Mouse (Mus musculus): ENCODE data around the gene Scn5a. TPM values are rescaled to one million over a fixed set of nuclear protein-coding genes. Genes with fewer than 3 reads are reported as not detected.

Scn5a gene
- total and polyA plus RNA-seq, 3 experiments: 101 to 173 (median 161) TPM

GRCm38 (mm10) chr9:119498885-119499284 lies 79.9 kb downstream of the Scn5a start:
- no peak overlapping the region for H3K9ac ChIP-seq (ENCODE audit: low read depth, low read length)
- no peak overlapping the region for H3K4me3 ChIP-seq
- no peak overlapping the region; the same call in 1 of the 2 replicates for H3K27ac ChIP-seq
- no peak for DNase-seq
- no peaks in the 10 kb centered on the region for H3K27me3 ChIP-seq (ENCODE audit: control insufficient read depth, insufficient read depth, low read length)
- intact Hi-C loops (cut with DNase I): no loop called here
- H3K79me2 ChIP-seq (replicated peaks; ENCODE audit: control insufficient read depth, insufficient read depth, low read length): no peaks in the 10 kb centered on the region
- peaks cover 1% of the 10 kb centered on the region; the same call in 1 of the 2 replicates for H3K4me1 ChIP-seq (ENCODE audit: control insufficient read depth, insufficient read depth, low read length)
- peaks cover 2% of the 10 kb centered on the region; the same call in 1 of the 2 replicates for H3K36me3 ChIP-seq (ENCODE audit: control insufficient read depth, insufficient read depth, low read length)
- TF ChIP-seq EP300 (IDR thresholded peaks at IDR 0.05; ENCODE audit: insufficient read depth, low read depth, low read length) (no peak), POLR2A (IDR thresholded peaks at IDR 0.05; ENCODE audit: insufficient read depth, low read depth, low read length) (no peak), CTCF (IDR thresholded peaks at IDR 0.05) (no peak)
- 47% methylated on average over 7 of the region's 7 CpGs for WGBS

DNA sequence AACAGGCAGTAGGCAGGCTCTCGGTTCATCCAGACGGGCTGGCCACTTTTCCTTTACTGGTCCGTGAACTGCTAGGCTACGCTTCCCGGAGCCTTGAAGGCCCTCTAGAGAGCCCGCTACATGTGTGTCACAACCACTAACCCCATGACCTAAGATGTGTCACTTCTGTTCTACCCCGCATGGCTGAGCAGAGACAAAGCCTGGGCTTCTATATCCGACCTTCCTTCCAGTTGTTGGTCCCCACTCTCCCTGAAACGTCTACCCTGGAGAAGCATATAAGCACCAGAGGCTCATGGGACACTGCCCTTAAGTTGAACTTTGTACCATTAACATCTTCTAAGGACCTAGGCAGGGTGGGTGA lies 80.6 kb downstream of the Scn5a start:
- no peaks in the 10 kb centered on the region for H3K27me3 ChIP-seq (ENCODE audit: control insufficient read depth, insufficient read depth, low read length)
- no peak overlapping the region for H3K9ac ChIP-seq (ENCODE audit: low read depth, low read length)
- no peak for DNase-seq
- H3K79me2 ChIP-seq (replicated peaks; ENCODE audit: control insufficient read depth, insufficient read depth, low read length): no peaks in the 10 kb centered on the region
- peaks cover 1% of the 10 kb centered on the region; the same call in 1 of the 2 replicates for H3K4me1 ChIP-seq (ENCODE audit: control insufficient read depth, insufficient read depth, low read length)
- peak overlapping the region; percentile 58 for H3K27ac ChIP-seq
- H3K36me3 ChIP-seq (ENCODE audit: control insufficient read depth, insufficient read depth, low read length): peaks cover 2% of the 10 kb centered on the region; the same call in 1 of the 2 replicates
- WGBS: 81% methylated on average over 9 of the region's 9 CpGs
- no peak overlapping the region for H3K4me3 ChIP-seq
- TF ChIP-seq CTCF (IDR thresholded peaks at IDR 0.05): no peak
- no peak for TF ChIP-seq POLR2A (IDR thresholded peaks at IDR 0.05; ENCODE audit: insufficient read depth, low read depth, low read length)
- TF ChIP-seq EP300 (IDR thresholded peaks at IDR 0.05; ENCODE audit: insufficient read depth, low read depth, low read length): no peak
- intact Hi-C loops (cut with DNase I): no loop called here

GRCm38 (mm10) chr9:119497546-119498246 lies 81.1 kb downstream of the Scn5a start:
- Histone ChIP-seq H3K79me2 (replicated peaks; ENCODE audit: control insufficient read depth, insufficient read depth, low read length) (no peaks in the 10 kb centered on the region), H3K27ac (peak overlapping the region; percentile 58), H3K36me3 (ENCODE audit: control insufficient read depth, insufficient read depth, low read length) (peaks cover 2% of the 10 kb centered on the region; the same call in 1 of the 2 replicates), H3K4me1 (ENCODE audit: control insufficient read depth, insufficient read depth, low read length) (peaks cover 1% of the 10 kb centered on the region; the same call in 1 of the 2 replicates), H3K9ac (ENCODE audit: low read depth, low read length) (no peak overlapping the region), H3K27me3 (ENCODE audit: control insufficient read depth, insufficient read depth, low read length) (no peaks in the 10 kb centered on the region), H3K4me3 (no peak overlapping the region)
- WGBS: 67% methylated on average over 15 of the region's 15 CpGs
- TF ChIP-seq EP300 (IDR thresholded peaks at IDR 0.05; ENCODE audit: insufficient read depth, low read depth, low read length) (peak; percentile 87; the same call in 1 of the 2 replicates), CTCF (IDR thresholded peaks at IDR 0.05) (no peak)
- peak; percentile 53 to 73 for DNase-seq
- intact Hi-C loops (cut with DNase I): no loop called here

GRCm38 (mm10) chr9:119496960-119497359 lies 81.9 kb downstream of the Scn5a start:
- Histone ChIP-seq H3K27ac (peak overlapping the region; percentile 55), H3K4me3 (no peak overlapping the region), H3K79me2 (replicated peaks; ENCODE audit: control insufficient read depth, insufficient read depth, low read length) (no peaks in the 10 kb centered on the region), H3K4me1 (ENCODE audit: control insufficient read depth, insufficient read depth, low read length) (peaks cover 1% of the 10 kb centered on the region; the same call in 1 of the 2 replicates), H3K36me3 (ENCODE audit: control insufficient read depth, insufficient read depth, low read length) (peaks cover 2% of the 10 kb centered on the region; the same call in 1 of the 2 replicates), H3K9ac (ENCODE audit: low read depth, low read length) (no peak overlapping the region), H3K27me3 (ENCODE audit: control insufficient read depth, insufficient read depth, low read length) (no peaks in the 10 kb centered on the region)
- DNase-seq: no peak
- intact Hi-C loops (cut with DNase I): no loop called here
- TF ChIP-seq POLR2A (IDR thresholded peaks at IDR 0.05; ENCODE audit: insufficient read depth, low read depth, low read length) (no peak), CTCF (IDR thresholded peaks at IDR 0.05) (no peak), EP300 (IDR thresholded peaks at IDR 0.05; ENCODE audit: insufficient read depth, low read depth, low read length) (no peak)
- WGBS: 40% methylated on average over 5 of the region's 5 CpGs

DNA sequence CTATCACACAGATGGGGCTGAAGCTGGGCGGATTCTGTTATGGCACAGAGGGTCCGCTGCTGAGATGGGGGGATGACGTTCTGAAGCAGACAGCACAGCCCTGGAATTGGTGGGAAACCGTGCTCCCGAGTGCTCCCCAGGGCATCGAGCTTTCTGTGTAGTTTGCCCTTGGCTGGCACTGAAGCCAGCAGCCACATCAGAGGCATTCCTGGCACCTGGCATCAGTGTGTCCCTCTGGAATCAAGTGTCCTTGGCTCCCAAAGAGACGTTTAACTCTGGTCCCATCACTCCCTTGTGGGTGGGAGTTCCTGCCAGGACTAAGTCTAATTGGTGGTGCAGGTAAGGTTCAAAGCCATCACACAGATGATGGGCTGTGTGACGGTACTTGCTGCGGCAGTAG lies 82.5 kb downstream of the Scn5a start:
- Histone ChIP-seq H3K27ac (peak overlapping the region; percentile 52), H3K36me3 (ENCODE audit: control insufficient read depth, insufficient read depth, low read length) (peaks cover 2% of the 10 kb centered on the region; the same call in 1 of the 2 replicates), H3K4me1 (ENCODE audit: control insufficient read depth, insufficient read depth, low read length) (peaks cover 1% of the 10 kb centered on the region; the same call in 1 of the 2 replicates), H3K9ac (ENCODE audit: low read depth, low read length) (no peak overlapping the region), H3K79me2 (replicated peaks; ENCODE audit: control insufficient read depth, insufficient read depth, low read length) (no peaks in the 10 kb centered on the region), H3K4me3 (no peak overlapping the region), H3K27me3 (ENCODE audit: control insufficient read depth, insufficient read depth, low read length) (no peaks in the 10 kb centered on the region)
- intact Hi-C loops (cut with DNase I): no loop called here
- WGBS: 48% methylated on average over 9 of the region's 9 CpGs
- peak; percentile 34 to 55 for DNase-seq
- TF ChIP-seq CTCF (IDR thresholded peaks at IDR 0.05) (no peak), EP300 (IDR thresholded peaks at IDR 0.05; ENCODE audit: insufficient read depth, low read depth, low read length) (0 out of 2 replicates have a peak, but pooled peaks have one; percentile 47)

DNA sequence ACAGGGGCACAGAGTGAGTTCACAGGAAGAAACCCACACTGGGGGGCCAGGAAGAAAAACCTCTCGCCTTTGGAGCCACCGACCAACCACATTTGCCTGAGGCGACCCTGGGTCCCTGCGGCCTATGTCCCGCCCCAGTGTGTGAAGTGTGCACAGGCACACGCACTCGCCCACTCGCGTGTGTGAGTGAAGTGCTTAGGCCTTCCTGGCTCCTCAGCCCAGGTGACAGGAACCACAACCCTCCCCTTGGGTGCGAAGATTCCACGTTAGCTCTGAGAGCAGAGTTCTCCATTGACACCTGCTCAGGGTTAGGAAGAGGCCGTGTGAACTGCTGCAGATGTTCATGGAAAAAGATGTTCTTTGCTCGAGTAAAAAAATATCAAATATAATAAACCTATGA lies 93.9 kb downstream of the Scn5a start:
- WGBS: 85% methylated on average over 13 of the region's 13 CpGs
- Histone ChIP-seq H3K79me2 (replicated peaks; ENCODE audit: control insufficient read depth, insufficient read depth, low read length) (no peaks in the 10 kb centered on the region), H3K27ac (peak overlapping the region; percentile 75; the same call in 1 of the 2 replicates), H3K4me1 (ENCODE audit: control insufficient read depth, insufficient read depth, low read length) (peaks cover 3% of the 10 kb centered on the region; the same call in 1 of the 2 replicates), H3K4me3 (no peak overlapping the region), H3K27me3 (ENCODE audit: control insufficient read depth, insufficient read depth, low read length) (no peaks in the 10 kb centered on the region), H3K36me3 (ENCODE audit: control insufficient read depth, insufficient read depth, low read length) (no peaks in the 10 kb centered on the region), H3K9ac (ENCODE audit: low read depth, low read length) (no peak overlapping the region)
- no peak for TF ChIP-seq POLR2A (IDR thresholded peaks at IDR 0.05; ENCODE audit: insufficient read depth, low read depth, low read length)
- TF ChIP-seq EP300 (IDR thresholded peaks at IDR 0.05; ENCODE audit: insufficient read depth, low read depth, low read length): no peak
- TF ChIP-seq CTCF (IDR thresholded peaks at IDR 0.05): no peak
- intact Hi-C loops (cut with DNase I): no loop called here
- no peak for DNase-seq
